Mouse (Mus musculus) MEL (cell line): ENCODE data around the gene Lrrc74a. TPM values are rescaled to one million over a fixed set of nuclear protein-coding genes. Genes with fewer than 3 reads are reported as not detected.
A peak's percentile ranks its signal among the peaks of the same experiment; 100 is the strongest.

Experiments used
- DNase-seq: peaks from one replicate; pipeline ENCODE4 v3.0.0; 2011; ENCODE audit warnings: low read depth, low spot score
- H3K27ac ChIP-seq: 2 replicates; pipeline ENCODE4 v1.5.1; 2012; ENCODE audit warnings: low read depth, mild to moderate bottlenecking, control low read depth, low read length, moderate library complexity; ENCODE audit not compliant: control insufficient read depth
- H3K27me3 ChIP-seq, 2 experiments: fragments of 150-350 bp in 1 of 2; sonication (generic) in 1 of 2; 2 replicates each; pipeline ENCODE4 v1.6.1; 2012; ENCODE audit warnings: low read length in 2 of 2, mild to moderate bottlenecking in 2 of 2, improper control_type of control experiment in 1 of 2, moderate library complexity in 1 of 2; ENCODE audit not compliant: insufficient read depth in 2 of 2, control insufficient read depth in 1 of 2
- H3K36me3 ChIP-seq, 2 experiments: 2 replicates each; pipeline ENCODE4 v1.6.1; 2012 to 2014; ENCODE audit warnings: low read length in 2 of 2, improper control_type of control experiment in 1 of 2, inconsistent platforms in 1 of 2, mild to moderate bottlenecking in 1 of 2; ENCODE audit not compliant: insufficient read depth in 2 of 2, control insufficient read depth in 1 of 2
- H3K4me1 ChIP-seq, 2 experiments: fragments of 150-350 bp in 1 of 2; sonication (generic) in 1 of 2; 2 replicates each; pipeline ENCODE4 v1.6.1; 2012; ENCODE audit warnings: low read length in 2 of 2, improper control_type of control experiment in 1 of 2, mild to moderate bottlenecking in 1 of 2; ENCODE audit not compliant: insufficient read depth in 2 of 2, control insufficient read depth in 1 of 2
- H3K4me3 ChIP-seq, 2 experiments: fragments of 150-350 bp in 1 of 2; sonication (generic) in 1 of 2; 2 replicates each; pipeline ENCODE4 v1.5.1; 2012; ENCODE audit warnings: low read depth in 2 of 2, low read length in 2 of 2, mild to moderate bottlenecking in 2 of 2, moderate library complexity in 2 of 2, control low read depth in 1 of 2, improper control_type of control experiment in 1 of 2; ENCODE audit not compliant: control insufficient read depth in 1 of 2, insufficient read depth in 1 of 2
- H3K79me2 ChIP-seq: 2 replicates; pipeline ENCODE4 v1.6.1; 2012; ENCODE audit warnings: mild to moderate bottlenecking, low read length, moderate library complexity; ENCODE audit not compliant: control insufficient read depth, poor library complexity, insufficient read depth
- H3K9ac ChIP-seq: 2 replicates; pipeline ENCODE4 v1.6.1; 2012; ENCODE audit warnings: low read depth, mild to moderate bottlenecking, control low read depth, low read length, moderate library complexity; ENCODE audit not compliant: control insufficient read depth, poor library complexity, severe bottlenecking
- H3K9me3 ChIP-seq: fragments of 150-350 bp; sonication (generic); replicated peaks from 2 replicates; pipeline ENCODE4 v1.6.1; 2012; ENCODE audit warnings: mild to moderate bottlenecking, low read length, improper control_type of control experiment, moderate library complexity; ENCODE audit not compliant: insufficient read depth
- BHLHE40 ChIP-seq: IDR thresholded peaks from 2 replicates; pipeline ENCODE4 v1.6.1; 2012; ENCODE audit warnings: low read depth, mild to moderate bottlenecking, inconsistent platforms, low read length, improper control_type of control experiment, borderline replicate concordance
- CHD1 ChIP-seq: IDR thresholded peaks from 2 replicates; pipeline ENCODE4 v1.6.1; 2012; ENCODE audit warnings: low read depth, mild to moderate bottlenecking, inconsistent platforms, low read length, improper control_type of control experiment
- E2F4 ChIP-seq: IDR thresholded peaks from 2 replicates; pipeline ENCODE4 v1.6.1; 2011; ENCODE audit warnings: low read depth, low read length, improper control_type of control experiment, borderline replicate concordance
- ELF1 ChIP-seq: IDR thresholded peaks from 2 replicates; pipeline ENCODE4 v1.6.1; 2014; ENCODE audit warnings: low read depth, mild to moderate bottlenecking, inconsistent platforms, low read length, improper control_type of control experiment, moderate library complexity
- ETS1 ChIP-seq: IDR thresholded peaks from 2 replicates; pipeline ENCODE4 v1.6.1; 2012; ENCODE audit warnings: low read depth, mild to moderate bottlenecking, inconsistent platforms, low read length, improper control_type of control experiment, moderate library complexity
- GABPA ChIP-seq: IDR thresholded peaks from 2 replicates; pipeline ENCODE4 v1.6.1; 2012; ENCODE audit warnings: low read depth, mild to moderate bottlenecking, inconsistent platforms, low read length, improper control_type of control experiment, moderate library complexity
- GATA1 ChIP-seq: IDR thresholded peaks from 2 replicates; pipeline ENCODE4 v1.6.1; 2011; ENCODE audit warnings: low read depth, low read length, improper control_type of control experiment
- HCFC1 ChIP-seq: IDR thresholded peaks from 2 replicates; pipeline ENCODE4 v1.6.1; 2012; ENCODE audit warnings: low read depth, mild to moderate bottlenecking, inconsistent platforms, low read length, improper control_type of control experiment, moderate library complexity
- JUND ChIP-seq: IDR thresholded peaks from 2 replicates; pipeline ENCODE4 v1.6.1; 2011; ENCODE audit warnings: low read depth, mild to moderate bottlenecking, improper control_type of control experiment, low read length
- KAT2A ChIP-seq: conservative IDR thresholded peaks from 2 replicates; pipeline ENCODE4 v1.6.1; 2012; ENCODE audit warnings: low read depth, low read length, improper control_type of control experiment, inconsistent platforms
- MAFK ChIP-seq: IDR thresholded peaks from 2 replicates; pipeline ENCODE4 v1.6.1; 2011; ENCODE audit warnings: low read depth, mild to moderate bottlenecking, low read length, improper control_type of control experiment, borderline replicate concordance
- MAZ ChIP-seq: IDR thresholded peaks from 2 replicates; pipeline ENCODE4 v1.6.1; 2012; ENCODE audit warnings: low read depth, mild to moderate bottlenecking, inconsistent platforms, low read length, improper control_type of control experiment
- MEF2A ChIP-seq: IDR thresholded peaks from 2 replicates; pipeline ENCODE4 v1.6.1; 2014; ENCODE audit warnings: low read depth, mild to moderate bottlenecking, inconsistent platforms, low read length, improper control_type of control experiment; ENCODE audit not compliant: poor library complexity, insufficient replicate concordance, severe bottlenecking; ENCODE audit errors: extremely low read depth
- MXI1 ChIP-seq: IDR thresholded peaks from 2 replicates; pipeline ENCODE4 v1.6.1; 2011; ENCODE audit warnings: mild to moderate bottlenecking, low read depth, low read length, improper control_type of control experiment
- MYB ChIP-seq: IDR thresholded peaks from 2 replicates; pipeline ENCODE4 v1.6.1; 2011; ENCODE audit warnings: mild to moderate bottlenecking, low read depth, low read length, improper control_type of control experiment
- MYC ChIP-seq: IDR thresholded peaks from 2 replicates; pipeline ENCODE4 v1.6.1; 2011; ENCODE audit warnings: low read depth, mild to moderate bottlenecking, low read length, improper control_type of control experiment, moderate library complexity
- NRF1 ChIP-seq: IDR thresholded peaks from 2 replicates; pipeline ENCODE4 v1.6.1; 2014; ENCODE audit warnings: low read depth, mild to moderate bottlenecking, inconsistent platforms, low read length, improper control_type of control experiment, moderate library complexity; ENCODE audit not compliant: poor library complexity, insufficient read depth, severe bottlenecking
- POLR2AphosphoS2 ChIP-seq: IDR thresholded peaks from 2 replicates; pipeline ENCODE4 v1.6.1; 2011; ENCODE audit warnings: low read length, improper control_type of control experiment
- POLR2AphosphoS5 ChIP-seq: IDR thresholded peaks from 2 replicates; pipeline ENCODE4 v1.6.1; 2012; ENCODE audit warnings: low read depth, borderline replicate concordance, mild to moderate bottlenecking, inconsistent platforms, low read length, moderate library complexity, mixed read lengths
- SIN3A ChIP-seq: IDR thresholded peaks from 2 replicates; pipeline ENCODE4 v1.6.1; 2012; ENCODE audit warnings: low read length, improper control_type of control experiment, inconsistent platforms
- SMC3 ChIP-seq: IDR thresholded peaks from 2 replicates; pipeline ENCODE4 v1.6.1; 2011; ENCODE audit warnings: low read depth, low read length, improper control_type of control experiment
- TAL1 ChIP-seq: IDR thresholded peaks from 2 replicates; pipeline ENCODE4 v1.6.1; 2012; ENCODE audit warnings: mild to moderate bottlenecking, inconsistent platforms, low read length, moderate library complexity, mixed read lengths
- TBP ChIP-seq: IDR thresholded peaks from 2 replicates; pipeline ENCODE4 v1.8.0; 2011; ENCODE audit warnings: low read depth, low read length, improper control_type of control experiment
- TCF12 ChIP-seq: IDR thresholded peaks from 2 replicates; pipeline ENCODE4 v1.6.1; 2014; ENCODE audit warnings: low read depth, mild to moderate bottlenecking, inconsistent platforms, low read length, improper control_type of control experiment, moderate library complexity
- UBTF ChIP-seq: IDR thresholded peaks from 2 replicates; pipeline ENCODE4 v1.6.1; 2012; ENCODE audit warnings: low read depth, mild to moderate bottlenecking, inconsistent platforms, low read length, improper control_type of control experiment, moderate library complexity, borderline replicate concordance; ENCODE audit not compliant: insufficient read depth
- USF2 ChIP-seq, 2 experiments: IDR thresholded peaks; 2 replicates each; pipeline ENCODE4 v1.6.1; 2011 to 2012; ENCODE audit warnings: improper control_type of control experiment in 2 of 2, low read length in 2 of 2, borderline replicate concordance in 1 of 2, inconsistent platforms in 1 of 2, low read depth in 1 of 2, mild to moderate bottlenecking in 1 of 2; ENCODE audit not compliant: insufficient read depth in 1 of 2
- ZC3H11A ChIP-seq: IDR thresholded peaks from 2 replicates; pipeline ENCODE4 v1.6.1; 2012; ENCODE audit warnings: low read depth, mild to moderate bottlenecking, inconsistent platforms, low read length, improper control_type of control experiment
- ZMIZ1 ChIP-seq: IDR thresholded peaks from 2 replicates; pipeline ENCODE4 v1.6.1; 2012; ENCODE audit warnings: low read depth, mild to moderate bottlenecking, inconsistent platforms, low read length, improper control_type of control experiment, moderate library complexity
- ZNF384 ChIP-seq: IDR thresholded peaks from 2 replicates; pipeline ENCODE4 v1.6.1; 2012; ENCODE audit warnings: low read depth, mild to moderate bottlenecking, inconsistent platforms, low read length, improper control_type of control experiment
- polyA plus RNA-seq, 2 experiments: library from polyadenylated mRNA; stranded (reverse) in 1 of 2; unstranded in 1 of 2; fragments of >175 nt in 1 of 2; fragments of >200 nt in 1 of 2; gene quantifications; 2 replicates each; pipeline versions ENCODE4 v1.2.1 to v1.2.4; 2012; ENCODE audit warnings: low replicate concordance in 2 of 2, low read depth in 1 of 2; ENCODE audit not compliant: insufficient read length in 2 of 2, insufficient read depth in 1 of 2, missing spikeins in 1 of 2
- total RNA-seq: library from RNA; depleted of rRNA; stranded (reverse); fragments of 300-350 nt; gene quantifications from 2 replicates; pipeline ENCODE4 v1.2.3, GENCODE M21; 2012

The Lrrc74a gene
- total and polyA plus RNA-seq, 3 experiments, result not detected

- Histone ChIP-seq H3K27ac (peak overlapping the region; percentile 92), H3K79me2 (no peaks in the 10 kb centered on the region), H3K4me3 (peak overlapping the region; percentile 13 to 32; a peak in 3 of 4 replicates), H3K36me3 (peaks cover 0 to 8% of the 10 kb centered on the region in 2 experiments; a peak in 2 of 4 replicates), H3K4me1 (peaks cover 5 to 29% of the 10 kb centered on the region in 2 experiments; a peak in 3 of 4 replicates), H3K9ac (peak overlapping the region; percentile 39), H3K27me3 (no peaks in the 10 kb centered on the region), H3K9me3 (no peaks in the 10 kb centered on the region)
- TF ChIP-seq ELF1 (no peak), SIN3A (no peak), ZC3H11A (no peak), MAFK (no peak), ZNF384 (no peak), E2F4 (no peak), POLR2AphosphoS2 (no peak), BHLHE40 (no peak), POLR2AphosphoS5 (no peak), MYB (no peak), NRF1 (no peak), ETS1 (no peak), TBP (no peak), GABPA (no peak), USF2 (IDR thresholded peaks at IDR 0.05; ENCODE audit: borderline replicate concordance in 1 of 2, insufficient read depth in 1 of 2, low read depth in 1 of 2, low read length in 2 of 2) (no peak), SMC3 (no peak), ZMIZ1 (no peak), UBTF (no peak), MEF2A (no peak)
- no peak for DNase-seq
Observed at GRCm38 (mm10) chr12:86800336-86800735, 66.2 kb downstream of the Lrrc74a start.

GRCm38 (mm10) chr12:86800765-86801147, 66.6 kb downstream of the Lrrc74a start:
- Histone ChIP-seq H3K4me1 (peaks cover 5 to 25% of the 10 kb centered on the region in 2 experiments; a peak in 3 of 4 replicates), H3K4me3 (peak overlapping the region; percentile 58 to 85), H3K9ac (peak overlapping the region; percentile 62), H3K79me2 (no peaks in the 10 kb centered on the region), H3K27ac (peak overlapping the region; percentile 92), H3K36me3 (peaks cover 0 to 8% of the 10 kb centered on the region in 2 experiments; a peak in 2 of 4 replicates), H3K27me3 (no peaks in the 10 kb centered on the region), H3K9me3 (no peaks in the 10 kb centered on the region)
- peak; percentile 97 for DNase-seq
- TF ChIP-seq BHLHE40, result peak; percentile 97
- TF ChIP-seq MAZ, result peak; percentile 74; the same call in 1 of the 2 replicates
- TF ChIP-seq MYC, result peak; percentile 89
- no peak for TF ChIP-seq JUND
- TF ChIP-seq TCF12, result peak; percentile 85
- peak; percentile 63; the same call in 1 of the 2 replicates for TF ChIP-seq MYB
- no peak for TF ChIP-seq USF2 (IDR thresholded peaks at IDR 0.05; ENCODE audit: borderline replicate concordance in 1 of 2, insufficient read depth in 1 of 2, low read depth in 1 of 2, low read length in 2 of 2)
- TF ChIP-seq POLR2AphosphoS2, result peak; percentile 78; the same call in 1 of the 2 replicates
- peak; percentile 68 for TF ChIP-seq GATA1
- TF ChIP-seq MXI1, result peak; percentile 90
- TF ChIP-seq HCFC1, result peak; percentile 51
- peak; percentile 90 for TF ChIP-seq ZNF384
- TF ChIP-seq TAL1, result peak; percentile 72
- TF ChIP-seq POLR2AphosphoS5, result 0 out of 2 replicates have a peak, but pooled peaks have one; percentile 81
- no peak for TF ChIP-seq CHD1
- no peak for TF ChIP-seq E2F4
- no peak; the same call in 1 of the 2 replicates for TF ChIP-seq KAT2A
- peak; percentile 99 for TF ChIP-seq ETS1
